Mouse (Mus musculus) gastrocnemius, postnatal 14 days (tissue): Measurements from ENCODE around the gene Map3k6. TPM values are rescaled to one million over a fixed set of nuclear protein-coding genes. Genes with fewer than 3 reads are reported as not detected.

ENCODE experiments used
- DNase-seq: peaks from one replicate; pipeline ENCODE4 v3.0.0; 2021; ENCODE audit warnings: mixed read lengths
- intact Hi-C: fragments of 180-260 bp; cut with DNase I; formaldehyde crosslinking; loops from one replicate; pipeline ENCODE4 v1.15.1; 2025; ENCODE audit warnings: low total_unique reads
- total RNA-seq, 2 experiments: library from RNA; stranded (reverse); gene quantifications; 2 replicates each; pipeline ENCODE4 v1.2.3; 2021

The Map3k6 gene
- total RNA-seq, 2 experiments from 2014 or later = 4.0 to 15.3 TPM

DNA sequence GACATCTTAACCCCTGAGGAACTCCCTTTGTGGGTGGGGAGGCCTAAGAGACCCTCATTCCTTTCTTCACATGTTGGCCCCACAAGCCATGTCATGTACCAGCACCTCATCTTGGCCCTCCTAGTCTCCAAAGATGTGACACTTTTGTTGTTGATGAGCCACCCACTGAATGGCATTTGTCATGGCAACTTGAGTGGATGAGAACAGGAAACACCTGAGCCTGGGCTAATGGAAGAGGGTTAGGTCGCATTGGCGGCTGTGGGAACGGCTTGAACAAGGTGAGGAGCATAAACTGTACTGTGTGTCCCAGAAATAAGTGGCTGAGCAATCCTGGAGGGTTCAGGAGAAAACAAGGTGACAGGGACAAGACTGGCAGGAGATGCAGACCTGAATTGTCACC lies 28.3 kb downstream of the Map3k6 start:
- no peak for DNase-seq
- intact Hi-C loops = no loop called here

DNA sequence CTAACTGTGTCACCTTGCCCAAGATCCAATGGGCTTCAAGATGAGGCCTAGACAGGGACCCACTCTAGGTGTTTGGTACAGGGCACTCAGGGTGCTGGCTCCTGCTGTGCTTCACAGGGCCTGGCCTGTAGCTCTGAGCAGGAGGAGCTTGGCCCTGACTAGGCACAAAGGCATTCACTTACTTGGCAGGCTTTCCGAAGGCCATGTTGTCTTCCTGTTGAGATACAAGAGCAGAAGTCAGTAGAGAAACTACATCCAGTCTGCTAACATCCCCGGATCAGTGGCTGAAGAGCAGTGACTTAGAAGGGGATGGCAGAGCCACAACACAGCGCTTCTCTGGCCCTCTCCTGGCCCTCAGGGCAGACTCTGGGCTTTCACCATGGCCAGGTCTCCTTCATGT lies 29.0 kb downstream of the Map3k6 start:
- no peak for DNase-seq
- intact Hi-C loops = no loop called here

DNA sequence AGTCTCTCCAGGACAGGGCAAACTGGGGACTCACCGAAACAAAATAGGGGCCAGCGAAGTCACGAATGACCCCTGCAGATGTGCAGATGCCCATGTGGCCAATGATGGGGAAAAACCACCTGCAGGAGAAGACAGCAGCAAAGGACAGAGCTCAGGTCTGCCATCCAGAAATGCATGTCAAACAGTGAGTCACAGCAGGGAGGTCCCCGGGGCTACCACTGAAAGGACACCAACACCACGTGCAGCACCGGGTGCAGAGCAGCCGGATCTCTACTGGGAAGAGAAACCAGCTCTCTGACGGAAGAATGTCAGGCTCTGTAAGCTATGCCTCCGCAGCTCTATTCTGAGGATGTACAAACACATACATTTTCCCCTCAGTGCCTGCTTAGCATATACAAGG lies 30.3 kb downstream of the Map3k6 start:
- no peak for DNase-seq

DNA sequence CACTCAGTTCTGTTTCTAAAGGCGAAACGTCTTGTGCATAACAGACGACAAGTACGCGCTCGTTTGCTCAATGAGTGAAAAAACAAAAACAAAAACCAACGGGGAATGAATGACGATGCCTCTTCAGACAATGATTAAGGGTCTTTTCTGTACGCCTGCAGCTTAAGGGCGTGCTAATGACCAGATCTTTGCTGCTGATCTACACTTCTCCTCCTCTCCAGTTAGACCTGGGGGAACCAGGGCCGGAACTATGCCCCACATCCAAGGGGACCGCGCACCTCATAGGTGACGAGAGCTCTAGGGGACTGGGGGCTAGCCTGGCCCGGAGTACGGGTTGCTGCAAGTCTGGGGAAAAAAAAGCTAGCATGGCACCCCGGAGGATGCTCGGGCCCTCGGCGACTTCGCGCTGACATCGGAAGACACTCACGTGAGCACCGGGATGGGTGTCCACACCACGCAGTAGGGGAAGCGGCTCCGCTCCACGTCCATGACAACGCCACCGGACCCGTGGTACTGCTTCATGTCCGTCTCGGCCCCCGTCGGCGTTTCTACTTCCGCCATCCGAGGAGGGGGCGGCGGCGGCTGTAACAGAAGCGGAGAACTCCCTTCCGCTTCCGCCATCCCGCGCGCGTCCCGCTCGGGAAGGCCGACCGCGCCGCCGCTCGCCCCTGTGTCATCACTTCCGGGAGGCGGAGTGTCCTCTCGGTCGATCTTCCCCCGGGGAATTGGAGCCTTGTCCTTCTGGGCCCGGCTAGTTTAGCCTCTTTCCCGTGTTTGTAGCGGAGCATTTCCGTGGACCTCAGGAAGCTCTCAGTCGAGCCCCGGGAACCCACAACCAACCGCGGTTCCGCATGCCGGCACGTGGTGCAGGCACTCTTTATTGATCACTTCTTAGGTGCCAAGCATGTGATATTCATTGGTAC lies 36.7 kb downstream of the Map3k6 start, which contains the start of gene Tmem222:
Gene Tmem222, minus strand, starts transcription at position 689 of the 923 bp plus-strand sequence.
- intact Hi-C loops = no loop called here
- peak; percentile 95 for DNase-seq

More for the DNA sequence above, 30.3 kb downstream of the Map3k6 start:
- intact Hi-C loops = no loop called here

DNA sequence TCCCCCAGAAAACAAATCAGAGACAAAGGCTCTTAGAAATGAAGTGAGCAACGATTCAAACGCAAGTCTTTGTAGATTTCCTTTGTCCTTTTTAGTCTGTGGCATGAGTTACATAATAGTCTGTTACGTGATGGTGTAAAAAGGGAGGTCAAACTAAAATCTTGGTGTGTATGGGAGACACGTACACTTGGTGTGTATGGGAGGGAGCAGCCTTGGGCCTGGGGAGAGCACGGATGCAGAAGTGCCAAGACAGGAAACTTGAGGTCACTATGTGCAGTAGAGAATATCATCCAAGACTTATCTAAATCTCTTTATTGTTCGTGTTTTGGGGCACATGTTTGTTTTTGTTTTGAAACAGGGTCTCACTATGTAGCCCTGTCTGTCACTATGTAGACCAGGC lies 37.4 kb downstream of the Map3k6 start:
- no peak for DNase-seq
- intact Hi-C loops = no loop called here

DNA sequence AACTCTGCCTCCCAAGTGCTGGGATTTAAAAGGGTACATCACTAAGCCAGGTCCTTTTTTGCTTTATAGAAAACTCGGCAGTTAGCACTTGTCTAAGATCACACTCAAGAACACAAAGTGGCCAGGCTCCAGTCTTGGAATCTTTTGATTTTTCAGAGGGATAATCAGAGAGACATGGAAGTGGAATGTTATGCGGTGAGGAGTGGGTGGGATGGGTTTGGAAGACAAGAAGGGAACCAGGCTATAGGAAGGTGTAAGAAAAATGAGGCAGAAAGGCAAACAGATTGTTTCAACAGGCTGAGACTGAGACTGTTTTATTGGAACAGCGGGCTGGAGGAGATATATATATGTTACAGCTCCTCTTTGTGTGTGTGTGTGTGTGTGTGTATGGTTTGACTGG lies 37.9 kb downstream of the Map3k6 start:
- intact Hi-C loops = no loop called here
- DNase-seq = no peak

DNA sequence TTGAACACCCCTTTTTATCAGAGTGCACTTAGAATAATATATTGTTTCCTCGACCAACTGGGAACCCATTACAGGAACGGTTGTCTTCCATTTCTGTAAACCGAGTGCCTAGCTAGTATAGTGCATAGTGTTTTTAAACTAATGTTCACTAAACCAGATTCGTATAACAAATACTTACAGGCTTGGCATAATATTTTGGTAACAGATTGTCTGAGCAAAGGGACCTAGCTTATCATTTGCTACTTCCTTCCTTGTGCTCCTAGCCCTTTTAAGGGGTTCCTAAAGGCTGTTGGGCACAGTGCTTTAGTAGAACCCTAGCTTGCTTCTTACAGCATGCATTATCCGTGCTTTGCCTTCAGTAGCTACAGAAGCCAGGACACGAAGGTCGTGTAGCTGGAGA lies 40.9 kb downstream of the Map3k6 start:
- intact Hi-C loops = no loop called here
- DNase-seq = no peak

DNA sequence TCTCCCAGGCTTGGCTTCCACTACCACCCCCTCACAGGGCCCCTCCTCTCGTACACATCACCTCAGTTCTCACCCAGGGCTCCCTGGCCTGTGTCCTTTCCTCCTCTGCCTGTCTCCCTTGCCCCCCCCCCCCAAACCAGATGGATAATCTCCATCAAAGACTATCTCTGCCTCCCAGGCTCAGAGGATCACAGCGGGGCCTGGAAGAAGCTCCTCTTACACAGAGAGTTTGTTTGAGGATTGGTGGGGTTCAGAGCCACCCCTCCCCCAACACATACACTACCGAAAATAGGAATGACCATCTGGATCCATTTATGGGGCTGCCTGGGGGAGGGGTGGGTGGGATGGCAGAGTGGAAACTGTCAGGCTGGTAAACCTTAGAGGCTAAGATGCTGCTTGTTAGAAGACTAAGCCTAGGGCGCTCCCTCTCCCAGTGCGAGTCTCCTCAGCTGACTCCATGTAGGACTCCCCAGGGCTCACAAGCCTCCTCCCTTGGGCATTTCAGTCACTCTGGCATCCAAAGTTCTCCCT lies 41.4 kb downstream of the Map3k6 start:
- intact Hi-C loops = no loop called here
- no peak for DNase-seq

DNA sequence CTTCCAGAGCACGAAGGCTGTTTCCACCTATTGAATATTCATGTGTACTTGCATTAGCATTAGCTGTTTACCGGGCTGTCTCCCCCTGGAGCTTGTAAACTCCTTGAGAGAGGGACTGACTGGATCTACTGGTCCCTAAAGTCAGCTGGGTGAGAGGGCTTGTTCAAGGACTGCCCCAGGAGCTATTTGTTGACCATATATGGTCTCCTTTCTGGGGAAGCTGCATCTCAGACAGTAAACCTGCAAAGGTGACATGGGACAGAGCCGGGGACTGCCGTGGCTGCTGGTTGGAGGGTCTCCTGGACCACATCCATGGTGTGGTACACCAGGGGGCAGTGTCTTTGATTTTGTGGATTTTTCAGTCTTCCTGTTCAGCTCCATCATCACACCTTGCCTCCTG lies 42.0 kb downstream of the Map3k6 start:
- intact Hi-C loops = no loop called here
- no peak for DNase-seq

DNA sequence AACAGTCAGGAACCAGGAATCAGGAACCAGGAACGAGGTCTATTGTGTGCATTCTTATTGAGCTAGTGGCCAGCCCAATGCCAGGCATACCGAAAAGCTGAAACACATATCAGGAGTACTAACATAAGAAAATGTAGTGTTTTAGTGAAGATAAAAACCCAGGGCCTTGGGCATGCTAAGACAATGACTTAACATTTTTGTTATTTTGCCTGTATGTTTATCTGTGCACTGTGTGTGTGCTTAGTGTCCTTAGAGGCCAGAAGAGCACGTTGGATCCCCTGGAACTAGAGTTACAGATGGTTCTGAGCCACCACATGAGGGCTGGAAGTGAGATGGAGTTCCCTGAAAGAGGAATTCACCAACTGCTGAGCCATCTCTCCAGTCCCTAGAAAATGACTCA lies 44.7 kb downstream of the Map3k6 start:
- DNase-seq = no peak
- intact Hi-C loops = no loop called here

DNA sequence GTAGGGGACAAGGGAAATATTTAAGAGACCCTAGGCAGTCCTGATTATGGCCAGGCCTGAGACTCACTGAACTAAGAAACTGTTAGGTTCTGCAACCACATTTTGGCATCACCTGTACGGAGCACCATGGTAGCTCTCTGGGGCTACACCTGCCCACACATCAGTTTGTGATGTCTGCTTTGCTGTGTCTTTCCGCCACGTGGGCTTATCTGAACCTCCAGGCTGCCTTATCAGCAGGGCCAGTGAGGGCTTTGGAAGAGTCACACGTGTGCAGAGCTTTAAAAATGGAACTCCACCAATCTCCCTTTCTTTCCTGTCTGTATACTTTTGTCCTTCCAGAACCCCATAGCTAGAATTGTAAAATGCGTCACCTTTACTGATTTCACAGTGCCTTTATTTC lies 45.3 kb downstream of the Map3k6 start:
- intact Hi-C loops = no loop called here
- no peak for DNase-seq

DNA sequence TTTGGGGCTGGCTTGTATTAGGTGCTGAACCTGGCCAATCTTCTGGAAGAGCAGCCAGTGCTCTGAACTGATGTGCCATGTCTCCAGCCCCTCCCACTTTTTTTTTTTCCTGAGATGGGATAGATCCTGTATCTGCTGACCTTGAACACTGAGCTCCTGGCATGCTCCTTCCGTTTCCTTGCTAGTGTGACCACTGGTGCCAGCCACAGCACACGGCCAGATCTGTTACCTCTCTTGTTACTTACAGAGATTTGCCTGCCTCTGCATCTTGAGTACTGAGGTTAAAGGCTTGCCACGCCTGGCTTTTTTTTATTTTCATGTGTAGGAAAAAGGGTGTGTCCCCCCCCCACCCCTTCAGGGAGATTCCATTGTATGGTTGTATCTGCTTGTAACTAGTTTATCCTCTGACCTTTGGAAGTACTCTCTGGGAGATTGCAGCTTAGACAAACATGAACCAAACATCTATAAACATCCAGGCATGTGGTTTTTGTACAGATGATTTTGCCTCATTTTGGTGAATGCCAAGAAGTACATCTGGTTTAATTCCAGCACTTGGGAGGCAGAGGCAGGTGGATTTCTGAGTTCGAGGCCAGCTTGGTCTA lies 46.0 kb downstream of the Map3k6 start:
- intact Hi-C loops = no loop called here

DNA sequence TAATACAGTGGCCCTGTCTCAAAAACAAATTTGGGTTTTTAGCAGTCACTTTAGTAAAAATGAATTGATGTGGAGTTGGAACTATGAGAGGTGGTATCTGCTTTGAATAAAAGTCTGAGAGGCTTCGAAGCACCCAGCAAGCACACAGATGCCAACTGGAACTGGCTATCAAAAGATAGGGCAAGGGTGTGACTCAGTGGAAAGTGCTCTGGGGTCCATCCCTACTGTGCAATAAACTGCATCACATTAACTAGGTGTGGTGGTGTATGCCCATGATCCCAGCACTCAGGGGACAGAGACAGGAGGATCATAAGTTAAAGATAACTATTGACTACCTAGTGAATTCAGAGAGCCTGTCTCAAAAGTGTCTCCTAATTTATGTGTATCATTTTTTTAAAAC lies 50.6 kb downstream of the Map3k6 start:
- no peak for DNase-seq
- intact Hi-C loops = loop anchor here (5.0 kb wide), 1 partner anchor 349 kb away; no protein-coding TSS in a partner anchor

More for the DNA sequence above, 46.0 kb downstream of the Map3k6 start:
- DNase-seq = no peak

DNA sequence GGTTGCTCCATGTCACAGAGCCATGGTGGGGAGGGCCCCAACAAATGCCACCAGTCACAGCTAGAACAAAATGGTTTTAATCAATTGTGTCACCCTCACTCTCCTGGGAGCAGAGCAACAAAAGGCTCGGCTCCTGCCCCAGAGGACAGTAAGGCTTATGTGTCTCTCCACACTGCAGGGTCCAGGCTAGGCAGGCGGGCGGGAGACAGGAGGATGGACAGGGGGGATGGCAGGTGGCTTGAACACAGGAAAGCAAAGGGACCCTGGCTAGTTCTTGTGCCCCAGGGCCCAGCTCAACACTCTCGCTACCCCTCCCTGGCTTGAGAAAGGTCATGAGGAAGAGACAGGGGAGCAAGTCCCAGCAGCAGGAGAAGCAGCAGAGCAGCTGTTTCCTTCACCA lies 51.8 kb downstream of the Map3k6 start:
- intact Hi-C loops = loop anchor here (5.0 kb wide), 1 partner anchor 350 kb away; no protein-coding TSS in a partner anchor
- DNase-seq = no peak

DNA sequence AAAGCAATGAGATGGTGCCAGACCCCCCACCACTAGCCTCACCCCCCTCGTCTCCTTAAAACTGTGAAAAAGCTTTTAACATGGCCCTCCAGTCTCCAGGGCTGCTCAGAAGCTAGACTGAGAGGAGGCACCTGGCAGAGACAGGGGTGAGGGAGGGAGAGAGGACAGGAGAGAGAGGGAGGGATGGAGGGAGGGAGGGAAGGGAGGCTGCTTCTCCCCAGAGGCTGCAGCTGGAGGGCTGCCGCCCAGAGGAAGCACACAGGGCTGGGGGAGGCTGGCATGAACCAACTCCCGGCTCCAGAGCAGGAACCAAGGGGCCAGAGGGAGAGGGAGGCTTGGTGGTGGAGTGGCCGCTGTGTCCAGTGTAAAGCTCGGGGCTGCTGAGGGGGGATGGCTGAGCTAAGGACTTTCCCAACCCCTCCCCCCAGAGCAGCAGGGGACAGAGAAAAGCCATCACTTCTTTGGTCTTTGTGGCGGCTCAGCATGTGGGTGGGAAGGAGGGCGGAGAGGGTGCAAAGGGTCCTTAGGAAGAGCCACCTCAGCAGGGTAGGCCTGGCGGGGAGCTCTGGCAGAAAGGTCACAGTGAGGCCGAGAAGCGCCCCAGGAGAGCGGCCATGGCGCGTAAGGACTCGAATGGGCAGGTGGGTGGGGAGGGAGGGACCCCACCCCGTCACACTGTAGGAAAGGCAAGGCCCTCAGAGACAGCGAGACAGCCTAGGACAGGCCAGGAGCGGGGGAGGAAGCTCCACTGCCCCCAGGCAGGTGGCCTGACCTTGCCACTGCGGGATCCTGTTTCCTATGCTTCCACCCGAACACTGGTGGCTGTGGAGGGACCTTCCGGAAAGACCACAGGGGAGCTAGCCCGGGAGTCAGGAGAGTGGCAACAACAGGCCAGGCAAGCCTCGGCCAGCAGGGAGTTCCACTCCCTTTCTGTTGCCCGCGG lies 52.6 kb downstream of the Map3k6 start:
- no peak for DNase-seq
- intact Hi-C loops = loop anchor here (5.0 kb wide), 1 partner anchor 351 kb away; no protein-coding TSS in a partner anchor

DNA sequence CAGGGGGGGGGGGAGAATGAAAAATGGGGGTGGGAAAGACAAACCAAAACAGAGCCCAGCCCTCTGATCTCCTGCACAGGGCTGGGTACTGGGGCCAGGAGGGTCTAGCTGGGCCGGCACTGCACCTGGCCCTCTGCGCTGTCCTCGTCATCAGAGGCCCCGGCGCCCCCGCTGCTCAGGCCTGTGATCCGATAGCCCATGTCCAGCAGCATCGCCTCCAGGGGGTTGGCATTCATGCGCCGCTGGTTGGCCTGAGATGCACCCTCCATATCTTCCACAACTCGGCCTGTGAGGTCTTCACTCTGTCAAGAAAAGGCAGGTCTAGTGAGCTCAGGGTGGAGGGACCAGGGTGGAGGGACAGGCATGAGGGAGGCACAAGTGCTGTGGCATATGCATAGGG lies 53.5 kb downstream of the Map3k6 start:
- no peak for DNase-seq
- intact Hi-C loops = loop anchor here (5.0 kb wide), 1 partner anchor 352 kb away; no protein-coding TSS in a partner anchor

DNA sequence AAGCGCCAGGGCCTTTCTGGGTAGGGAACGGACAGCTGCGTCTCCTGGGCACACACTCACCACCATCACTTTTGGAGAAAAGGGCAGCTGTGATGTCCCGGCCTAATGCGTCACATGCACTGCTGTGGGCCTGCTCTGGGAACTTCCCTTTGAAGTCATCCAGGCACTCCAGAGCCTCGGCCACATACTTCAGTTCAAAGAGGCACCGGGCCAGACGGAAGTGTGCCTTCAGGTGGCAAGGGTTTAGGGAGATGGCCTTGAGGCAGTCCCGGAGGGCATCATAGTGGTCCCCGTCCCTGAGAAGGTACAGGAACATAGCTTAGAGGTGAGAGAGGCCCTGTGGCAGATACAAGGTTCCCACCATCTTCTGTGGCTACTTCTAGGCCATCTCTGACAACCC lies 56.7 kb downstream of the Map3k6 start:
- intact Hi-C loops = loop anchor here (5.0 kb wide), 3 partner anchors 65 to 285 kb away; partner anchors contain the start of gene Ahdc1

DNA sequence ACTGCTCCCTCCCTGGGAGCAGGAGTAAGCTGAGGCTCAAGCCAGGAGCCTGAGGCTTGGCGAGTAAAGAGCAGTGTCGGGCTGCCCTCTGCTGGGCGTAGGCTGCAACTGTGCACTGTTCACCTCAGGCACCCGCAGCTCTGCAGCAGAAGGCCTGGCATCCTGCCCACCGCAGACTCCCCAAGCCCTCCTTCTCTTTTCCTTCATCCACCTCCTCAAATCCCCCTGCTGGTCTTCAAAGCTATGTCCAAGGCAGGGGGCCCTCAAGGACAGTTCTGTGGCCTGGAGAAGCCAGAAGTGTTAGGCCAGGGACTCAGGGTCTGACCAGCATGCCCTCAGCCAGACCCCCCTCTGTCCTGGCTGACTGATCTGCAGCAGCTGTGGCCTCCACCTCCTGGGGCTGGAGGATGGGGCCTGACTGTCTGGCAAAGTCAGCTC lies 57.2 kb downstream of the Map3k6 start:
- peak; percentile 85 for DNase-seq

More for the DNA sequence above, 56.7 kb downstream of the Map3k6 start:
- DNase-seq = no peak

More for the DNA sequence above, 57.2 kb downstream of the Map3k6 start:
- intact Hi-C loops = loop anchor here (5.0 kb wide), 3 partner anchors 66 to 286 kb away; partner anchors contain the start of gene Ahdc1
